Mouse (Mus musculus): ENCODE data around the gene Aqp11.

GRCm38 (mm10) chr7:97725401-97725800, 12.7 kb downstream of the Aqp11 start:
- TF ChIP-seq CTCF (IDR thresholded peaks at IDR 0.05; ENCODE audit: insufficient read depth, low read length) (no peak), POLR2A (IDR thresholded peaks at IDR 0.05; ENCODE audit: borderline replicate concordance, extremely low read depth, low read depth, low read length) (no peak)

All from lung, adult 2 months (tissue).